Mouse (Mus musculus) liver, embryonic 13.5 days (tissue): ENCODE measurements around the gene Unc119. TPM values are rescaled to one million over a fixed set of nuclear protein-coding genes. Genes with fewer than 3 reads are reported as not detected.

Experiments
- ATAC-seq: fragments of 200-750 bp; cut with Nextera tagmentation; 2 replicates; pipeline ENCODE4 v1.8.0; 2017; ENCODE audit warnings: low read depth, mild to moderate bottlenecking, moderate number of reproducible peaks, moderate library complexity
- DNase-seq: peaks from one replicate; pipeline ENCODE4 v3.0.0; 2022
- H3K27ac ChIP-seq: fragments of 300-500 bp; sonication (generic); 2 replicates; pipeline ENCODE4 v1.5.1; 2015; ENCODE audit warnings: moderate library complexity, mild to moderate bottlenecking, inconsistent platforms
- H3K27me3 ChIP-seq: fragments of 300-500 bp; sonication (generic); 2 replicates; pipeline ENCODE4 v1.6.1; 2015; ENCODE audit warnings: mild to moderate bottlenecking, inconsistent platforms
- H3K36me3 ChIP-seq: fragments of 300-500 bp; sonication (generic); 2 replicates; pipeline ENCODE4 v1.6.1; 2015; ENCODE audit warnings: mild to moderate bottlenecking, inconsistent platforms
- H3K4me1 ChIP-seq: fragments of 300-500 bp; sonication (generic); replicated peaks from 2 replicates; pipeline ENCODE4 v1.6.1; 2015; ENCODE audit warnings: inconsistent platforms
- H3K4me2 ChIP-seq: fragments of 300-500 bp; sonication (generic); 2 replicates; pipeline ENCODE4 v1.6.1; 2015; ENCODE audit warnings: inconsistent platforms, mild to moderate bottlenecking, moderate library complexity
- H3K4me3 ChIP-seq: fragments of 300-500 bp; sonication (generic); replicated peaks from 2 replicates; pipeline ENCODE4 v1.5.1; 2015; ENCODE audit warnings: mild to moderate bottlenecking, inconsistent platforms
- H3K9ac ChIP-seq: fragments of 300-500 bp; sonication (generic); 2 replicates; pipeline ENCODE4 v1.6.1; 2015; ENCODE audit warnings: mild to moderate bottlenecking, inconsistent platforms
- H3K9me3 ChIP-seq: fragments of 300-500 bp; sonication (generic); replicated peaks from 2 replicates; pipeline ENCODE4 v1.6.1; 2016; ENCODE audit warnings: inconsistent platforms
- WGBS: fragments of 180-500 bp; shearing (Covaris S2); methylation state at CpG from one replicate; pipeline ENCODE4 v1.1.7; 2015; ENCODE audit not compliant: insufficient replicate concordance; 5-methylcytosine and 5-hydroxymethylcytosine counted together
- polyA plus RNA-seq: library from polyadenylated mRNA; unstranded; fragments of >200 nt; fragmentation: Nextera tagmentation; extraction: Ambion mirVana; gene quantifications from 2 replicates; pipeline ENCODE4 v1.2.1, GENCODE M21; 2015

Gene Unc119
- polyA plus RNA-seq, 1 experiment from 2014 or later, result 28.0 TPM

DNA sequence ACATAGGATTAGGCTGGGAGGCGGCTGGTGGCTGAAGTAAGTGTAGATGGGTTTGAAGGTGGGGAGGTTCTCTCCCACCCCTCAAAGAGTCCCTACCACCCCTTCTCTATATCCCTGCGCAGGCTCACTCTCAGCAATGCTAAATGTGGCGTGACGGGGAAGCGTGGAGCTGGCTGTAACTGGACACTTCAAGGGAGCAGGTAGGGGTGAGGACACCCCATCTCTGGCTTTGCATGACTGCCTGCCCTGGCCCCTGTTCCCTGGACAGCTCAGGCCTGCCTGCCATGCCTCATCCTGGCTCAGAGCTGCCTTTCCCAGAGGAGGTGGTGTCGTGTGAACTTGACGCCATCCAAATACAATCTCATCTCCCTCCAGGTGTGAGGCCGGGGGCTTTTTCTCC lies 30.9 kb downstream of the Unc119 start:
- 78% methylated on average over 8 of the region's 8 CpGs for WGBS

DNA sequence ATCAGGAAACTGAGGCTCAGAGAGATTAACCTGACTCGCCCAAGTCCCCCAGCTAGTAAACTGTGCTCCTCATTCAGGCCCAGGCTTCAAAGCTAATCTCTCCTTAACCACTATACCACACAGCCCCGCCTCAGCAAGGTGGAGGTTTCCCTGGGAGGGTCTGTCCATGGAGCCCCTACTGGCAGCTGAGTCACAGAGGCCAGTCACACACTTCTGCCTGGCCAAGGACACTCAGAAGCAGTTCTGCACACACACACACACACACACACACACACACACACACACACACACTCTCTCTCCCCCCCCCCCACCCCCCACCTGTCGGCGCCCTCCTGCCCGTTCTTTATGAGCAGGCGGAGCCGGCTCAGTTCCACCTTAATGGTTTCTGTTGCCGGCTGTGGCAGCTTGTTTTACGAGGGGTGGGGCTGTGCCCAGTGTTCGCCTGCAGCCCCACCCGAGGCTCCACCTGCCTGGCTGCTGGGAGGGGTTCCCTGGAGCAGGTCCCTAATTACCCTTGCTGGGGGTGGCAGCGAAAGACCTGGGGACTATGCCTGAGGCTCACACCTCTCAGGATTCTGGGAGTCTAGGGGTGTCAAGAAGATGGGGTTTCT lies 34.4 kb downstream of the Unc119 start:
- WGBS, result 30% methylated on average over 11 of the region's 12 CpGs
- ATAC-seq, result no peak
- no peak overlapping the region for H3K9ac ChIP-seq
- H3K4me3 ChIP-seq, result no peak overlapping the region
- no peak overlapping the region for H3K4me2 ChIP-seq
- H3K27ac ChIP-seq, result no peak overlapping the region
- H3K4me1 ChIP-seq, result 0 out of 2 replicates have a peak, but pooled peaks cover 3% of the 10 kb centered on the region
- H3K27me3 ChIP-seq, result no peaks in the 10 kb centered on the region
- H3K36me3 ChIP-seq, result no peaks in the 10 kb centered on the region
- no peaks in the 10 kb centered on the region for H3K9me3 ChIP-seq
- no peak for DNase-seq

More for the DNA sequence above, 30.9 kb downstream of the Unc119 start:
- Histone ChIP-seq H3K9me3 (no peaks in the 10 kb centered on the region), H3K27ac (no peak overlapping the region), H3K4me3 (no peak overlapping the region), H3K4me1 (0 out of 2 replicates have a peak, but pooled peaks cover 3% of the 10 kb centered on the region), H3K4me2 (no peak overlapping the region), H3K27me3 (0 out of 2 replicates have a peak, but pooled peaks cover 2% of the 10 kb centered on the region), H3K9ac (no peak overlapping the region), H3K36me3 (no peaks in the 10 kb centered on the region)
- DNase-seq (no peak), ATAC-seq (no peak)

DNA sequence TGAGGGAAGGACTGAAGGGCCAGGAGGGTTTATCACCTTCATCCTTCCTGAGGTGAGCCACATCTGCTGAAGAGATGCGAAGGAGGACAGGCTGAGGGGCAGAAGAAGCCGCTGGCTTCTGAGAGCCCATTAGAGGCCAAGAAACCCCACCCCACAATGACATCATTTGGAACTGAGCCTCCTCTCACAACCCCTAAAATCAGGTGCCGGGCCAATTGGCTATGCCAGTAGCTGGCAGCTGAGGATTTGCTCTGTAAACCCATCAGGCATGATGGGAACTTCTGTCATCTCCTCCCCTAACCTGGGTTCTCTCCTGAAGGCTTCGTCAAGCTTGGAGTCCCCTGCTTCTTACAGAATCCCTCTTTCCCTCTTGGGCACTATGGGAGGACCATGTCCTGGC lies 37.1 kb downstream of the Unc119 start:
- 54% methylated on average over 4 of the region's 4 CpGs for WGBS
- no peaks in the 10 kb centered on the region for H3K36me3 ChIP-seq

DNA sequence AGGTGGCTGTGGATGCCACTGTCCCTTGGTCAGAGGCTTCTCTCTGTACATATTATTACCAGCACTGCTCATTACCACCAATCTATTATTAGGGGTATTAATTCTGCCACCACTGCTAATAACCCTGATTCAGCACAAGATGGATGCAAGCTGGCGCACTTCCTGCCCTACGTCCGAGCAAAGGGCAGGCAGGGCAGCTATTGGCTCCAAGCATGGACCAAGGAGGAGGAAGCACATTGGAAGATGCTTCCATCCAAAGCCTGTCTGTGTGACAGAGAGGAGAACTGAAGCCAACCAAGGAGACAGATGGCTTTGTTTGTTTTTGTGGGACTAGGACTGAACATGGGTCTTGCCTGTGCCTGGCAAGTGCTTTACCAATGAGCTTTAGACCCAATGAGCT lies 37.7 kb downstream of the Unc119 start:
- no peak for DNase-seq
- ATAC-seq, result no peak
- Histone ChIP-seq H3K27me3 (no peaks in the 10 kb centered on the region), H3K9me3 (no peaks in the 10 kb centered on the region), H3K27ac (no peak overlapping the region), H3K36me3 (no peaks in the 10 kb centered on the region), H3K9ac (no peak overlapping the region), H3K4me2 (no peak overlapping the region), H3K4me1 (no peaks in the 10 kb centered on the region), H3K4me3 (no peak overlapping the region)
- 69% methylated on average over 3 of the region's 3 CpGs for WGBS

More for the DNA sequence above, 37.1 kb downstream of the Unc119 start:
- Histone ChIP-seq H3K4me3 (no peak overlapping the region), H3K27ac (no peak overlapping the region), H3K9me3 (no peaks in the 10 kb centered on the region), H3K4me1 (no peaks in the 10 kb centered on the region), H3K9ac (no peak overlapping the region), H3K27me3 (no peaks in the 10 kb centered on the region), H3K4me2 (no peak overlapping the region)
- DNase-seq (no peak), ATAC-seq (no peak)

DNA sequence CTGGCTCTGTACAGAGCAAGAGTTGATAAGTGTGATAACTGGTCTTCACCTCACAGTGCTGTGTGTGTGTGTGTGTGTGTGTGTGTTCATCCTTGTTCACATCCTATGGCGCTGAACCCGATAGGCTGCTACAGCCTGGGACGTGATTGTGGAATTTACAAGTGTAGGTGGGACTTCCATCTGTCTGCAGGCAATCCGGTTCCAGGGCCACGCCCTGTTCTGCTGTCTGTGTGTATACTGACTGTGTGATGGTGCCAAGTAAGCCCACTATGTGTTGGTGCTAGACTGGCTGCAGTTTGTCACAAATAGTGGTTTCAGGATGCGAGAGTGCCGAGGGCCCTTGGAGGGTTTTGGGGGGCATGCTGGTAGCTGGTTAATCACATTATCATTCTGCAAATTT lies 39.0 kb downstream of the Unc119 start:
- no peaks in the 10 kb centered on the region for H3K27me3 ChIP-seq
- no peak overlapping the region for H3K4me2 ChIP-seq
- no peaks in the 10 kb centered on the region for H3K4me1 ChIP-seq
- no peak overlapping the region for H3K27ac ChIP-seq
- DNase-seq (no peak), ATAC-seq (no peak)
- H3K9me3 ChIP-seq, result no peaks in the 10 kb centered on the region
- 69% methylated on average over 7 of the region's 7 CpGs for WGBS
- H3K36me3 ChIP-seq, result no peaks in the 10 kb centered on the region
- no peak overlapping the region for H3K9ac ChIP-seq
- H3K4me3 ChIP-seq, result no peak overlapping the region

DNA sequence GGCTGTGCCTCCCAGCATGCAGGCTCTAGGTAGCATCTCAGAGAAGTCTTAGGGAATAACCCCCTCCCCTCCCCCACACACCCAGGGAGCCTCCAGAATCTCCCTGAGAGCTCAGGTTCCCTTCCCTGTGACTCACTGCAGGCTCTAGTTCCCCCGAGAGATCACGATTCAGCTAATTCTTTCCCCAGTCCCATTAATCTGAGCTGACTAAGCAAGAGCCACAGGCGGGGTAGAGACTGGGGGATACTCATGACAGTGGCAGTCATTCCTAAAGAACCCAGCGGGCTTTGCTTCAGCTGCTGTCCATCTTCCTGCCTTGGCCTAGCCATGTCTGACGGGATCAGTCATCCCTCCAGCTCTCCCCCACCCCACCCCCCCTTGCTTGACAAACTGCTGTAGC lies 39.4 kb downstream of the Unc119 start:
- 55% methylated on average over 5 of the region's 5 CpGs for WGBS
- Histone ChIP-seq H3K4me2 (no peak overlapping the region), H3K9me3 (no peaks in the 10 kb centered on the region), H3K27ac (no peak overlapping the region), H3K36me3 (no peaks in the 10 kb centered on the region), H3K27me3 (no peaks in the 10 kb centered on the region), H3K4me3 (no peak overlapping the region), H3K9ac (no peak overlapping the region), H3K4me1 (no peaks in the 10 kb centered on the region)
- no peak for ATAC-seq
- no peak for DNase-seq

DNA sequence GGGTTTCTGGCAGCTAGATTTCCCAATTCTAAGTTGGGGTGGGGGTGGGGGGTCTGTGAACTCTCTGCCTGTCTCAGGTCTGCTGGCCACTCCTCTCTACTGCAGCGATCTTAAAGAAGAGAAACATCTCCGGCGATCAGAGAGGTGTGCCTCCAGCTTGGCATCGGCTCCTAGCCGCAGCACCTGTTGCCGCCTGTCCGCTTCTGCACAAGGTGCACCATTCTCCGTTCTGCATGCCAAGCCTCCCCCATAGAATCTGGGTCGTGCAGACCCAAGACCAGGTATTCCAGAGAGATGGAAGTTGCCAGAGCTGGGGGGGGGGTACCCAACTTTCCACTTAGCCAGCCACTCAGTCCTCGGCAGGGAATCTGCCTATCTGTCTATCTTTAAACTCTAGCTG lies 42.5 kb downstream of the Unc119 start:
- Histone ChIP-seq H3K27ac (no peak overlapping the region), H3K4me3 (no peak overlapping the region), H3K4me1 (no peaks in the 10 kb centered on the region), H3K4me2 (no peak overlapping the region), H3K9ac (no peak overlapping the region), H3K9me3 (no peaks in the 10 kb centered on the region), H3K27me3 (no peaks in the 10 kb centered on the region), H3K36me3 (no peaks in the 10 kb centered on the region)
- ATAC-seq (no peak), DNase-seq (no peak)
- 77% methylated on average over 10 of the region's 10 CpGs for WGBS

DNA sequence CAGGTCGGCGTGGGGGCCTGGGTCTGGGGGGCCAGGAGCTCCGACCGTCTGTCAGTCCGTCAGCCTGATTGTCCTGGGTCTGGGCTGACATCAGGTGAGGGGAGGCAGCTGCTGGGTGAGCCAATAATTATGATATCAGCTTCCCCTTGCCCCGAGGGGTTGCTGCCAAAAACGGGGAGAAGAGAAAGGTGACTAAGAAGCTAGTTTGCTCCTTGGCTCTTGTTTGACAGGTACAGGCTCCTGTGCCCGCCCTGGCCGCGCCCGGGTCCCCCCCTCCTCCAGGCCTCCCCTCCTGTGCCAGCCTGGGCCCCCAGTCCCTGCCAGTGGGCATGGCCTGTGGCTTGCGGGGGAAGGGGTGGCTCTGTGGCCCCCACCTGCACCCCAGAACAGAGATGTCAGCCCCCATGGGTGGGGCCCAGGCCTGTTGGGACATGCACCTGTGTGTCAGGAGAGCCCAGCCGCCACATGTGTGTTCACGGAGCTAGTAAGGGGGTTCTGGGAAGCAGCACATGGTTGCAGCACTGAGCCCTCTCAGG lies 43.3 kb downstream of the Unc119 start, which contains the start of gene Foxn1:
Gene Foxn1, minus strand, starts transcription at position 51 of the 536 bp plus-strand sequence.
- Histone ChIP-seq H3K4me1 (no peaks in the 10 kb centered on the region), H3K27ac (no peak within 1 kb of the TSS), H3K4me2 (no peak within 1 kb of the TSS), H3K9me3 (no peaks in the 10 kb centered on the region), H3K36me3 (no peaks in the 10 kb centered on the region), H3K4me3 (no peak within 1 kb of the TSS), H3K9ac (no peak within 1 kb of the TSS), H3K27me3 (no peaks in the 10 kb centered on the region)
- 76% methylated on average over 14 of the region's 14 CpGs for WGBS
- DNase-seq (no peak), ATAC-seq (no peak)

DNA sequence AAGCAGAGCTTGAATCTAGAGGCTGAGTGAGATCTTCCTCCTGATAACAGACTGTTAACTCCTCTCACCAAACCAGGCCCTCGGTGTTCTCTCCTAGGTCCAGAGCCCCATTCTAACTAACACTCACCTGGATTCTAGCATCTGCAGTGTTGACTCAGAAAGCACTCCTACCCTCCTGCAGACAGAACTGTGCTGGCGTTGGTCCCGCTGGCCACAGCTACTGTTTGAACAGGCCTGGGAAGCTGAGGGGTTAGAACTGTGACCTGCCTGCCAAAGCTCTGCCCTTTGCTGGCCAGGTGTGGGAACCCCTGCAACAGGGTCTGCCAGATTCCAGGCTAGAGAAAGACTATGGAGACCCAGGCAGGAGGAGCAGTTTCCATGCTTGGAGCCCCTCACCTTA lies 49.4 kb downstream of the Unc119 start:
- 0 out of 2 replicates have a peak, but pooled peaks cover 2% of the 10 kb centered on the region for H3K27me3 ChIP-seq
- ATAC-seq (no peak), DNase-seq (no peak)
- H3K4me2 ChIP-seq, result no peak overlapping the region
- H3K4me1 ChIP-seq, result no peaks in the 10 kb centered on the region; the same call in 1 of the 2 replicates
- H3K27ac ChIP-seq, result no peak overlapping the region
- no peak overlapping the region for H3K9ac ChIP-seq
- WGBS, result 52% methylated on average over 3 of the region's 3 CpGs
- no peaks in the 10 kb centered on the region for H3K36me3 ChIP-seq
- no peaks in the 10 kb centered on the region for H3K9me3 ChIP-seq
- no peak overlapping the region for H3K4me3 ChIP-seq

DNA sequence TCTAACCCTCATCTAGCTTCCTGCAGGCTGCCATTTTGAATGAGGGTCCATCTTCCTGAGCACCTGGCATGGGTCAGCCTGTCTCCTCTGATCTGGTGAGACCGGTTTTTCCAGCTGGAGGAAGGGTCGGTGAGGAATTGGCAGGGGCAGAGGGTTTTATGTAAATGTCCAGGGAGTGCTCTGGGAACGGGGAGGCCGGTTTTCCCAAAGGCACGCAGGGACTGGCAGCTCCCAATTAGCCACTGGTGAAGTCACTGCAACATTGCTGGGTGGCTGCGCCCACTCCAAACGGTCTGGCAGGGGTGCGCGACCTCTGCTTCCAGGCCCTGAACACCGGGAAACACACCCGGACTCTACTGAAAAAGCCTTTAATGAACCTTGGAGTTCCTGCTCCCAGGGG lies 53.7 kb downstream of the Unc119 start:
- no peak overlapping the region for H3K4me3 ChIP-seq
- peaks cover 7% of the 10 kb centered on the region; the same call in 1 of the 2 replicates for H3K27me3 ChIP-seq
- H3K36me3 ChIP-seq, result no peaks in the 10 kb centered on the region
- 63% methylated on average over 11 of the region's 11 CpGs for WGBS
- 0 out of 2 replicates have a peak overlapping the region, but pooled peaks have one; percentile 16 for H3K4me2 ChIP-seq
- DNase-seq (no peak), ATAC-seq (no peak)
- H3K27ac ChIP-seq, result no peak overlapping the region
- no peak overlapping the region for H3K9ac ChIP-seq
- H3K4me1 ChIP-seq, result no peaks in the 10 kb centered on the region; the same call in 1 of the 2 replicates
- H3K9me3 ChIP-seq, result no peaks in the 10 kb centered on the region

DNA sequence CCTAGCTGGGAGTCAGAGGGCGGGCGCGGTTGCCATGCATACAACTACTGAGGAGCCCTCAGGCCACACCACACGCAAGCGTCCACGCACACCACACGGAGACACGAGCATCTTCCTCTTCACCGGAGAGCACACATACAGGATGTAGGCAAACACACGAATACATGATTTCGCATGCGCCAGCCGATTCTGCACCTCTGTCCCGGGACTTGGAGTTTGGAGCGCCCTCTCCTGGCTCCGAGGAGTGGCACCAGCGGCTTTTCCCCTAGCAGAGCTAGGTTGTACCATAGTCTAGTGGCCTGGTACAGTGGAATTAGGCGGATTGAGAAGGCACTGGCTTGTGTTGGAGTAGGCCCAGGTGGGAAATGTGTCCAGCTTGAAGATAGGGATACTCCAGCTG lies 54.1 kb downstream of the Unc119 start:
- H3K4me3 ChIP-seq, result no peak overlapping the region
- no peaks in the 10 kb centered on the region for H3K9me3 ChIP-seq
- no peaks in the 10 kb centered on the region; the same call in 1 of the 2 replicates for H3K4me1 ChIP-seq
- no peak overlapping the region for H3K27ac ChIP-seq
- H3K27me3 ChIP-seq, result peaks cover 7% of the 10 kb centered on the region; the same call in 1 of the 2 replicates
- DNase-seq (peak; percentile 29), ATAC-seq (peak; percentile 5; the same call in 1 of the 2 replicates)
- WGBS, result 15% methylated on average over 18 of the region's 18 CpGs
- H3K9ac ChIP-seq, result no peak overlapping the region
- H3K4me2 ChIP-seq, result 0 out of 2 replicates have a peak overlapping the region, but pooled peaks have one; percentile 16
- no peaks in the 10 kb centered on the region for H3K36me3 ChIP-seq

DNA sequence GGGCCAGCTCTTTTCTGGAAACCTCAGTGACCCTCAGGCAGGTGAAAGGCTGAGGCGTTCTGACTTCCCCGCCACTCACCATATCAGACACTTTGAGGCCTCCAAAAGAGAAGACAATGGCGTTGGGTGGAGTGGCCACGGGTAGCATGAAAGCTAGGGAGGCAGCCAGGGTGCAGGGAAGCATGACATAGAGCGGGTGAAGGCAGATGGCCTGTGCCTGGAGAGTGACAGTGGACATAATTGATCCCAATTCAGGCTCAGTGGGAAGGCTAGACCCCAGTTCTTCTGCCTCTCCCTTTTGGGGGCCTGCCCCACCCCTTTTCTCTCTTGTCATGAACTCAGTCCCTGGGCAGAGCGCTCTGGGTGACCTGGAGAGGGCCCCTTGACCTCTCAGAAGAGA lies 54.9 kb downstream of the Unc119 start:
- Histone ChIP-seq H3K9ac (no peak overlapping the region), H3K4me3 (no peak overlapping the region), H3K9me3 (no peaks in the 10 kb centered on the region), H3K27me3 (peaks cover 7% of the 10 kb centered on the region; the same call in 1 of the 2 replicates), H3K27ac (no peak overlapping the region), H3K4me1 (no peaks in the 10 kb centered on the region; the same call in 1 of the 2 replicates), H3K4me2 (no peak overlapping the region), H3K36me3 (no peaks in the 10 kb centered on the region)
- WGBS, result 63% methylated on average over 6 of the region's 6 CpGs
- DNase-seq, result no peak
- no peak for ATAC-seq
